Mouse (Mus musculus) ovary, postnatal 36 days (tissue): ENCODE measurements around the gene Peg3.

Source experiments
- DNase-seq: peaks from one replicate; pipeline ENCODE4 v3.0.0; 2022; ENCODE audit warnings: low spot score, mixed read lengths

Gene Peg3

DNA sequence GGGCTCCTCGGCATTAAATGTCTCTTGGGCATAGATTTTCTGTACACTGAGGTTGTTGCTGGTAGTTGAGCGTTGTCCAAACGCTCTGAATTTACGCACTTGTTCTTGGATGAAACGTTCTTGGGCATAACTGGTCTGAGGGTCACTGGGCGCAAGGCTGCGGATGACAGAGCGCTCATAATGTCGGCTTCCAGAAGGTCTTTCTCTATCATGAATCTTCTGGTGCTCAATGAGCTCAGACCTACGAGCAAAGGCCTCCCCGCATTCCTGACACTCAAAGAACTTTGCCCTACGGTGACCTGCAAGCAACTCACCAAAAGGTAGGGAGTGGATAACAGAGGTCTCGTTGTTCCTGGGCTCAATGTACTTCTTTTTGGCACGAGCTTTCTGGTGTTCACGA lies 20.8 kb downstream of the Peg3 start:
- DNase-seq: no peak

- no peak for DNase-seq
Observed at GRCm38 (mm10) chr7:6708451-6709180, 21.6 kb downstream of the Peg3 start.

- no peak for DNase-seq
Observed at GRCm38 (mm10) chr7:6707416-6708015, 22.7 kb downstream of the Peg3 start.

DNA sequence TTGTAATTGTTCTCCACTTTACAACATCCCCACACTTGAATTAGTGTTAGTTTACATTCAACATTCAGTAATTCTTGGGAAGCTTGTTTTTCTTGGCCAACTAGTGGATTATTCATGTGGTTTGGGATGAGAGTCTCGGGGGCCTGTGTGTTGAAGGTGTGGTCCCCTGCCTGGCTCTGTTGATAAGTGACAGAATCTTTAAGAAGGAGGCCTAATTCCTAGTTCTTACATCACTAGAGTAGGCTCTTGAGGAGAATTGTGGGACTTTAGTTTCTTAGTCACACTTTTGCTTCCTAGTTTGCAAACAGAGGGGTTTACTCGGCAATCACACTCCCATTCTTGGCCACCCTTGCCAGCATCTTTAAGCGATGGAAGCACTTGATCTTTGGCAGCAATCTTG lies 31.0 kb downstream of the Peg3 start:
- no peak for DNase-seq

GRCm38 (mm10) chr7:6696241-6697045 lies 33.8 kb downstream of the Peg3 start, which contains the start of gene Zim1:
Gene Zim1 (minus strand): TSS chr7:6696450.
- DNase-seq: peak; percentile 85

DNA sequence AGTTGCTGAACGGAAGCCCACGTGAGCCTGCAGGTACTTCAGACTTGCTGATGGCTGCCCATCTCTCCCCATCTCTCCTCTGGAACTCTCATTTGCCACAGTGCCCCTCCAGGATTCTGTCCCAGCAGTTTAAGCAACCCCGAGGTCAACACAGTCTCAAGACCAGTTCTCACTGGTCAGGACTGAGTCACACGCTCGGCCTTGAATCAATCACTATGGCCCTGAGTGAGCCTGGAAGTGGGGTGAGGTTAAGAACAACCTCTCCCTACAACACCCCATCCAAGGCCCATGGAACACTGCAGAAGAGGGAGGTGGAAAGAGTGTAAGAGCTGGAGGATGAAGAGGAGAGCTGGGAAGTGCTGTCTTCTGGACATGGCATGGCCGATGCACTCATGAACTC lies 44.7 kb downstream of the Peg3 start:
- no peak for DNase-seq

DNA sequence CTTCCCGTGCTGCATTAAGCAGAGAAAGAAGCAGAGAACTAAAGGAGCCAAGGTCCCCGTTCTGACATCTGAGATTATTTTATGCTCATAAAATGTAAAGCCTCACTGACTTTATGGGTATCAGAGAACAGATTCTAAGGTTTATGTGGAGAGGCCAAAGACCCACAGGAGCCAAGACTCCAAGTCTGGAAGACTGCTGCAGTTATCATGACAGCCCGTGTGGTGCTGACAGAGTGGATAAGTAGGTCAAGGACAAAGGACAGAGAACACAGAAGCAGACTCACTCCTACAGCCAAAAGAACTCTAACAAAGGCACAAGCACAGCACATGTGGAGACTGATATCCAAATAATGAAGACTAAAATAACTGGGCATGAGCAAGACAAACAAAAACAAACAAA lies 63.5 kb downstream of the Peg3 start:
- no peak for DNase-seq

GRCm38 (mm10) chr7:6663430-6663829 lies 66.8 kb downstream of the Peg3 start:
- no peak for DNase-seq

DNA sequence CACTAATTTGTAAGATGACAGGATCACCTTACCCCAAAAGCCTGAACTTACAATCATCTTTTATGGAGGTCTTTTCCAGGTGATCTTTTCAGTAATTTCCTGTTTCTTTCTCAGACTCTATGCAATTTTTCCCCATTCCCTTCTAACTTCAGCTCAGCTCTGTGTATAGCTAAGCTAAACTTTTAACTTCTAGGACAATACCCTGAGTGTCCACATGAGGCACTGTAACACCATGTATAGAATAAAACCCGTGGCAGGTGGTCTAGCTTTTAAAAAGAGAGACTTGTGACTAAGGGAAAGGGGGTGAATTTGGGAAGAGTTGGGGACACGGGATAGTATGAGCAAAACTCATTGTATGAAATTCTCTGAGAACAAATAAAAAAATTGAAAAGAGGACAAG lies 70.6 kb downstream of the Peg3 start:
- no peak for DNase-seq

GRCm38 (mm10) chr7:6658606-6659005 lies 71.6 kb downstream of the Peg3 start:
- DNase-seq: no peak
